Mouse (Mus musculus) E14TG2a.4 (cell line): ENCODE measurements around the gene Gm13199.

ENCODE experiments used
- H3K27me3 ChIP-seq: 2 replicates; pipeline ENCODE4 v1.6.1; 2014; ENCODE audit warnings: low read length, control low read depth; ENCODE audit not compliant: insufficient read depth
- H3K36me3 ChIP-seq: 2 replicates; pipeline ENCODE4 v1.6.1; 2014; ENCODE audit warnings: low read length, control low read depth; ENCODE audit not compliant: insufficient read depth
- H3K4me1 ChIP-seq: replicated peaks from 2 replicates; pipeline ENCODE4 v1.6.1; 2014; ENCODE audit warnings: low read depth, low read length, control low read depth
- H3K4me3 ChIP-seq: replicated peaks from 2 replicates; pipeline ENCODE4 v1.5.1; 2014; ENCODE audit warnings: mild to moderate bottlenecking, low read length
- H3K9me3 ChIP-seq: 2 replicates; pipeline ENCODE4 v1.6.1; 2014; ENCODE audit warnings: low read length, control low read depth
- CTCF ChIP-seq: conservative IDR thresholded peaks from 2 replicates; pipeline ENCODE4 v1.5.1; 2014; ENCODE audit warnings: low read length
- NANOG ChIP-seq: IDR thresholded peaks from 2 replicates; pipeline ENCODE4 v1.6.1; 2014; ENCODE audit warnings: borderline replicate concordance, low read length, mixed read lengths
- POU5F1 ChIP-seq: IDR thresholded peaks from 2 replicates; pipeline ENCODE4 v1.6.1; 2014; ENCODE audit warnings: low read length, borderline replicate concordance

The Gm13199 gene

GRCm38 (mm10) chr2:5862834-5863233, at the start of gene Gm13199:
Gm13199 (minus strand) TSS chr2:5862934.
- H3K36me3 ChIP-seq, result peaks cover 93% of the 10 kb centered on the region
- no peak within 1 kb of the TSS for H3K4me3 ChIP-seq
- TF ChIP-seq POU5F1 (no peak), NANOG (no peak), CTCF (no peak)
- H3K9me3 ChIP-seq, result no peaks in the 10 kb centered on the region
- H3K4me1 ChIP-seq, result no peaks in the 10 kb centered on the region; the same call in 1 of the 2 replicates
- H3K27me3 ChIP-seq, result no peaks in the 10 kb centered on the region

GRCm38 (mm10) chr2:5911282-5911965, 48.7 kb upstream of the Gm13199 start:
- H3K27me3 ChIP-seq, result no peaks in the 10 kb centered on the region
- no peaks in the 10 kb centered on the region for H3K4me1 ChIP-seq
- H3K4me3 ChIP-seq, result no peak overlapping the region
- peaks cover 63% of the 10 kb centered on the region for H3K36me3 ChIP-seq
- no peak for TF ChIP-seq NANOG
- TF ChIP-seq CTCF, result no peak
- TF ChIP-seq POU5F1, result no peak
- no peaks in the 10 kb centered on the region for H3K9me3 ChIP-seq

- no peaks in the 10 kb centered on the region for H3K9me3 ChIP-seq
- H3K4me3 ChIP-seq, result no peak overlapping the region
- no peak for TF ChIP-seq NANOG
- TF ChIP-seq POU5F1, result no peak
- peak; percentile 81 for TF ChIP-seq CTCF
- H3K27me3 ChIP-seq, result no peaks in the 10 kb centered on the region
- peaks cover 67% of the 10 kb centered on the region for H3K36me3 ChIP-seq
- H3K4me1 ChIP-seq, result no peaks in the 10 kb centered on the region
Measured at GRCm38 (mm10) chr2:5906625-5907024, 43.9 kb upstream of the Gm13199 start.

GRCm38 (mm10) chr2:5906092-5906491, 43.4 kb upstream of the Gm13199 start:
- Histone ChIP-seq H3K4me1 (no peaks in the 10 kb centered on the region), H3K4me3 (no peak overlapping the region), H3K36me3 (peaks cover 62% of the 10 kb centered on the region), H3K9me3 (no peaks in the 10 kb centered on the region), H3K27me3 (no peaks in the 10 kb centered on the region)
- no peak for TF ChIP-seq POU5F1
- TF ChIP-seq NANOG, result no peak
- no peak for TF ChIP-seq CTCF

- Histone ChIP-seq H3K9me3 (no peaks in the 10 kb centered on the region), H3K36me3 (peaks cover 54% of the 10 kb centered on the region), H3K4me3 (no peak overlapping the region), H3K4me1 (peaks cover 4% of the 10 kb centered on the region; the same call in 1 of the 2 replicates), H3K27me3 (no peaks in the 10 kb centered on the region)
- peak; percentile 61 for TF ChIP-seq CTCF
- no peak for TF ChIP-seq NANOG
Measured at GRCm38 (mm10) chr2:5900145-5900544, 37.4 kb upstream of the Gm13199 start.

- Histone ChIP-seq H3K4me3 (peak within 1 kb of the TSS; percentile 93), H3K36me3 (peaks cover 43% of the 10 kb centered on the region), H3K27me3 (no peaks in the 10 kb centered on the region), H3K9me3 (no peaks in the 10 kb centered on the region), H3K4me1 (peaks cover 10% of the 10 kb centered on the region)
- TF ChIP-seq NANOG (no peak), CTCF (no peak), POU5F1 (no peak)
Measured at GRCm38 (mm10) chr2:5894843-5895570, 32.3 kb upstream of the Gm13199 start, which contains the start of gene Sec61a2. Sec61a2 (minus strand) TSS chr2:5895432.

- Histone ChIP-seq H3K4me1 (peaks cover 12% of the 10 kb centered on the region), H3K27me3 (no peaks in the 10 kb centered on the region), H3K36me3 (peaks cover 42% of the 10 kb centered on the region), H3K4me3 (peak overlapping the region; percentile 93), H3K9me3 (no peaks in the 10 kb centered on the region)
- TF ChIP-seq CTCF (no peak), POU5F1 (no peak), NANOG (no peak)
Measured at GRCm38 (mm10) chr2:5894296-5894695, 31.6 kb upstream of the Gm13199 start.

- TF ChIP-seq POU5F1 (no peak), NANOG (no peak), CTCF (no peak)
- Histone ChIP-seq H3K27me3 (no peaks in the 10 kb centered on the region), H3K36me3 (peaks cover 61% of the 10 kb centered on the region), H3K9me3 (no peaks in the 10 kb centered on the region), H3K4me3 (no peak overlapping the region), H3K4me1 (peaks cover 15% of the 10 kb centered on the region)
Measured at GRCm38 (mm10) chr2:5889412-5889811, 26.7 kb upstream of the Gm13199 start.

GRCm38 (mm10) chr2:5888865-5889264, 26.1 kb upstream of the Gm13199 start:
- no peak for TF ChIP-seq CTCF
- no peak for TF ChIP-seq POU5F1
- TF ChIP-seq NANOG, result no peak
- Histone ChIP-seq H3K36me3 (peaks cover 65% of the 10 kb centered on the region), H3K9me3 (no peaks in the 10 kb centered on the region), H3K4me3 (no peak overlapping the region), H3K27me3 (no peaks in the 10 kb centered on the region), H3K4me1 (peaks cover 12% of the 10 kb centered on the region)
